Mouse (Mus musculus): ENCODE measurements around the gene Gal3st4. TPM values are rescaled to one million over a fixed set of nuclear protein-coding genes. Genes with fewer than 3 reads are reported as not detected.
"Not testable (repeated sequence)": the region's sequence is repeated elsewhere in the genome, so short reads cannot be mapped to it uniquely, and the experiment has no call there.

The Gal3st4 gene
- total RNA-seq, 1 experiment from 2014 or later, result 0.19 TPM

DNA sequence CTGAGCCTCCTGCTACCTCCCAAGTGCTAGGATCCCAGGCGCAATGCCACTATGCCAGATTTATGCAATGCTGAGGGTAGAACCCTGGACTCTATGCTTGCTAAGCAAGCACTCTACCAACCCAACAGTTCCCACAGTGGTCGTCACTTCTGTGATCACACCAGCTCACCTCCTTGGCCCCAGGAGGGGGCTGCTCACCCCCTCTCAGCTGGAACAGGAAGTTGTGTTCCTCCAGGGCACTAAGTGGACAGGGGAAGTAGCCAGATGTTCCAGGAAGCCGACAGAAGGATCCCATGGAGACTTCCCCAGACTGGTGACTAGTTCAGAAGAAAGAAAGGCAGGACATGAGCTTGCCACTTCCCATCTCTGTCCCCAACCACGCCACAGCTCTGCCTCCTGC, 10.6 kb downstream of the Gal3st4 start:
- DNase-seq, result no peak

DNA sequence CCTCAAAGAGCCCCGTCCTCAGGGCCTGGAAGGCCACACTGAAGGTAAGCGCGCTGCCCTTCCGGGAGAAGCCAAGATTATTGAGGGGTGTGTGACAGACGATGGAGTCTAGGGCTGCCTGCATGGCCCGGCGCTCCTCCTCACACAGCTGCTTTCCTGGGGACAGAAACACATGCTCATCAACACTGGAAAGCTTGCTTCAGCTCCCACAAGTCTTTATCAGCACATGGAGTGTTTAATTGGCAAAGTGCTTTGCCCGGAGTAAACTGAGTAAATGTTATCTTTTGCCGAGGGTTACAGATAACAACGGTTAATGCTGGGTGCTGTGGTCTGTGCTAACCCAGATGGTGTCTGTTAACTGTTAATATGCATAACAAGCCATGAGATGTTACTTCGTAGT, 11.8 kb downstream of the Gal3st4 start:
- DNase-seq, result no peak

DNA sequence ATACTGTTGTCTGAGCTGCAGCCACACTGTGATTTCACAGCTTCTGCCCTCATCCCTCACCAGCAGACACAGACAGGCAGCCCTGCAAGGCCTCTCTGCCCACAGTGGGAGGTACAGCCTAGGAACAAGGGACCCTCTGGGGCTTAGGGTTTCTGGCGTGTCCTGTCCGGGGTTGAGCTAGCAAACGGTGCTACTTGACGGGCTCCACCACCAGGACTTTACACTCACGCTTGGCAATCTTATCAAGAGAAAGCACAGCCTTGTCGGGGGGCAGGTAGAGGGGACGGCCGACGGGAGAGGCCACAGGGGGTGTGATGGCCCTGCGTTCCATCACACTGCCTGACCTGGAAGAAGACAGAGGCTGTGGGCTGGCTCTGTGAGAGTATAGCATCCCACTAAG, 12.6 kb downstream of the Gal3st4 start:
- no peak for DNase-seq

DNA sequence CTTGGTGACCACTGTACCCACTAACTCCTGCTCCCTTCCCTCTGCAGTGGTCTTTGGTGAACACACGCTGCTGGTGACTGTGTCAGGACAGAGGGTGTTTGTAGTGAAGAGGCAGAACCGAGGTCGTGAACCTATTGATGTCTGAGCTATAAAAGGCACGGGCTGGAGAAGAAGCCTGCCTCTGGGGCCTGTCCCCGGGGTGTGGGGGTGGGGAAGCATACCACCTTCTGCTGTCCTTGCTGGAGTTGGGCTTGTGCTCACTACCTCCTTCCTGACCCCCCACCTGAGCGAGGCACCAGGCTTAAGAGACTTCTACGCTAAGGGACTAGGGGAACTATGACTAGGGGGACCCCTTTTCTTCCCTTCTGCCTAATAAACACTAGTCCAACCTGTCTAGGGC, 13.6 kb downstream of the Gal3st4 start:
- no peak for DNase-seq

DNA sequence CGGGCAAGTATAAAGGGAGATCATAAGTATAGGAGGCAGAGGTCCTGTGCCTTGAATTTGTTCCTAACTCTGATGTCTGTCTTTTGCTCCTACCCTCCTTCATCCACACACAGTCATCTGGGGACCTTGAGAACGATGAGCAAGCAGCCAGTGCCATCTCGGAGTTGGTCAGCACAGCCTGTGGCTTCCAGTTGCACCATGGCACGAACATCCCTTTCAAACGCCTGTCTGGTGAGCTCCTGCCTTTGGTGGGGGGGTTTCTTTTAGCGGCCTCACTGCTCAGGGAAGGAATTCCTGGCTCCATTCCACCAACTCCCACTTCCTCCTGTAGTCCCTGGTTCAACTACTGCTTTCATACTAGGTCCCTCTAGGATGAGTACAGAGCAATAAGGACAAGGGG, 14.1 kb downstream of the Gal3st4 start:
- DNase-seq, result peak; percentile 72

DNA sequence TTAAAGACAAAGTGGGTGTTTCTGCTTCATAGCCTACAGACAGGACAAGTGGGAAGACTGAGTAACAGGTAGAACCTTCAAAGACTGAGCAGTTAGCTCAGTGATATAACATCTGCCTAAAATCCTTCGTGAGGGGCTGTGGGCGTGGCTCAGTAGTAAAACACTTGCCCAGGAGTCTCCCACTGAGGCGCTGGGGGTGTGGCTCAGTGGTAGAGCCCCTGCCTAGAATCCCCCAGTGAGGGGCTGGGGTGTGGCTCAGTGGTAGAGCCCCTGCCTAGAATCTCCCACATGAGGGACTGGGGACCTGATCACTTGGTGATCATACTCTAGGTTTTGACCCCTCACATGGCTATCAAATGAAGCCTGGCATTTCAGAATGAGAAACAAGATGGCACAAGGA, 14.6 kb downstream of the Gal3st4 start:
- DNase-seq, result no peak

DNA sequence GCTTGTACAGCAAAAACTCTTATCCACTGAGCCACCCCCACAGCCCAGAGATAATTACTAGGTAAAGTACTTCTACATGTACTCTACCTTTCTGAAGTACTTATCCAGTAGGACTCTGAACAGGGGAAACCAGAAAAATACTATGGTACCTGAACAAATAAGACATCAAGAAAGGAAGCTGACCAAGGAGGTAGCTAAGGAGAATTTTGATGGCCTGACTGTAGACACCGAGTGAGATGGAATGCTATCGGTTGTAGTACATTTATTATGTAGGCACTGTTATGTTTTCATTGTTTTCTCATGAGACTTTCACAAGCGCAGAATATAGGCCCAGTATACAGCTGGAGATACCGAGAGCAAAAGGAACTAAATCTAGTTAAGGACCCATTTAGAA, 15.1 kb downstream of the Gal3st4 start:
- DNase-seq, result no peak

DNA sequence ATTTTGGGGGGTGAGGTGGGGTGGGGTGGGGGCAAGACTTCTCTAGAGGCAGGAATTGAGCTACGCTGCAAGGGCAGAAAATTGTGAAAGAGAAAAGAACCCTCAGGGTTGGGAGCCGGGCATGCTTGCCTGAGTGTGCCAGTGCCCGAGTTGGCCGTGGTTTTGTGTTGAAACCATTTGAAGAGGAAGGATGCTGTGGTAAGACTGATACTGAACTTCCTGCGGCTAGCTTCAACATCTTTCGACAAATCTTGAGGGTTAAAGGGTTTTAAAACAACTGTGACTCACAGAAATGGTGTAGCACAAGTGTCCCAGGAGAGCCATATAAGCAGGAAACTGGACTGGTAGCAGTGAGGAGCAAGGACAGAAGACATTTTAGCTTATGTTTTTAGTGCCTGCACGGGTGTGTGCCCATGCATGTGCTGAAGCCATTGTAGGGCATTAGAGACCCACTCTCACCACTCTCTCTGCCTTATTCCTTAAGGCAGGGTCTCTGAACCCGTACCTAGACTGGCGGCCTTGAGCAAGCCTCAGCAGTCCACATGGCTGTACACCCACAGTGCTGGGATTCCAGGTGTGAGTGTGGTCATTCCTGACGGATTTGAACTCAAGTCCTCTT, 15.6 kb downstream of the Gal3st4 start:
- DNase-seq, result no peak

DNA sequence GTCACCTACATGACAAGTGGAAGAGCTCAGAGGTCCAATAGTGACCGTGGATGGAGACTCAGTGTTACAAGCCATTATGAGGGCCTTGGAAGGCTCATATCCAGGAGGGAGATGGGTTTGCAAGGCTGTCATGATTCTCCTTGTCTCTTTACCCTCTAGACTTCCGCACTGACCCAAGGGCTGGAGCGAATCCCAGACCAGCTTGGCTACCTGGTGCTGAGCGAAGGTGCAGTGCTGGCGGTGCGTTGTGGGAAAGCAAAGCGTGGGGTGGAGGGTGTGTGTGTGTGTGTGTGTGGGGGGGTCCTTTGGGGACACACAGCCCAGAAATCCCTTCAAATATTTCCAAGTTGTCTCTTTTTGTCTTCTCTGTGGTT, 16.6 kb downstream of the Gal3st4 start:
- no peak for DNase-seq

DNA sequence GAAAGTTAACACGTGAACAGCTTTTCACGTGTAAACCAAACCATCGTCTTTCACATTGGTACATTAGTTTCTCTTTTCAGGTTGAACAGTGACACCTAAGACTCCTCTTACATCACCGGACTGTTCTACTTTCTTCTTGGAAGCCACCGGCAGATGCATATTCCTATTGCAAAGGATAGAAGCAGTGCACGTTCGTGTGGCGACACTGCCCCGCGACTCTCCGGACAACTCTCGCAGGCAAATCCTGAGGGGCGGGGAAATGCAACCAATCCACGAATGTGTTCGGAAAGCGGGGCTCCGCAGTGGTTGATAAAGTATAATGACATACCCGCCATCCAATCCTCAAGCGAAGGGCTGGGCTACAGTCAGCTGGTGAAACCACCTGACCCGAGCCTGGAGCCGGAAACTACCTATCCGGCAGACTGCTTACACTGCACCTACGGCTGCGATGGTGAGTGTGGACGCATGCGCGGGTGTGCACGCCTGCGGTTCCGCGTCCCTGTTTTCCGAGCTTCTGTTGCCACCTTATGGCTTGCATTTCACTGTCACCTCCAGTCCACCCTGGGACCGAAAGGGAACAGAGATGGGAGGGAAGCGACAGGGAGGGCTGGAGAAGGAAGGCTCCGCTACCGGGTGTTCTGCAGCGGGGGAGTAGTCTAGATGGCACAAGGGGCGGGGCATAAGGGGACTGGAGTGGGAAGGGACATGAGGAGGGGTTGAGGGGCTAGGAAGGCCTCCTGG, 17.1 kb downstream of the Gal3st4 start, which contains the start of gene Lamtor4:
Lamtor4 (plus strand) TSS at position 130 of the 741 bp plus-strand sequence.
- DNase-seq, result peak; percentile 96

DNA sequence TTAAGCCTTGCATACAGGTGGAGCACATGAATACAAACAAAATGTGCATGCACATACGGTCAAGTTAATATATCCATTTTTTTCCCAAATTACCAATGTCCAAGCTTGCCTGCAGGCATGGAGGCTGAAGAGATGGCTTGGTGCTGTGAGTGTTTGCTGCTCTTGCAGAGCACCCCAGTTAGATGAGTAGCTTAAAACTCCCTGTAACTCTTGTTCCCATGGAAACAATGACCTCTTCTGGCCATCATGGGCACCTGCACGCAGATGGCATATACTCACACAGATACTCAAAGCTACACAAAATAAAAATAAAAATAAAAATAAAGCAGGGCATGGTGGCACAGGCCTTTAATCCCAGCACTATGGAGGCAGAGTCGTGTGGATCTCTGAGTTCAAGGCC, 19.6 kb downstream of the Gal3st4 start:
- no peak for DNase-seq

DNA sequence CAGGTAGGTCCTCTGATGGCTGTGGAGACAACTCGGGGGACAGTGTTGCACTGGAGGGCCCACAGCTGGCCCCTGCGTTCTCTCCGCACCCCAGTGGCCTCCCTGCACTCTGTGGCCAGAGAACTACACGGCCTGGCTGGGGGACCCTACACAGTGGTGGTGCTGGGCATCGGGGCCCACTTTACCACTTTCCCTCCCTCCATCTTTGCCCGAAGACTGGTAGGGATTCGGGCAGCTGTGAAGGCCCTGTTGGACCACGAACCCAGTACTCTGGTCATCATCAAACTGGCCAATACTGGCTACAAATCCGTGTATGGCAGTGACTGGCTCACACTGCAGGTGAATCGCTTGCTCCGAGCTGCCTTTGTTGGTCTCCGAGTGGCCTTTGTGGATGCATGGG, 21.5 kb downstream of the Gal3st4 start:
- no peak for DNase-seq

DNA sequence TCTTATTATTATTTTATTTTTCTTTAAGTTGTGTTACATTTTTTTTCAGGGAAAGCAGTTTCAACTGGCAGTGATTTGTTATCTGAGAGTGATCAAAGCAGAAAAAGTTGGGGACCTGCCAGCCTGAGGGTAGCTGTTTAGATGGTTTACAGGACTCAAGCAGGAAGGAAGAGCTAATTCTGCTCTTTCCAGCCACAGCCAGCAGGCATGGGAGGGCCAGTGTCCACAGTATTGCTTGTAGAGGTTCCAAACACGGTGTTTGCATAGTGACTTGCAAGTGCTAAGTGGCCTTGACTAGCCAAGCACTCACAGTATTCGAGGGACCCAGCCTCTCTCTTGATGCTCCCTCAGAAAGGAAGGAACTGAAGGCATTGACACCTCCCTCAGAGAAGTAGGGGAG, 31.1 kb downstream of the Gal3st4 start:
- peak; percentile 69 for DNase-seq

DNA sequence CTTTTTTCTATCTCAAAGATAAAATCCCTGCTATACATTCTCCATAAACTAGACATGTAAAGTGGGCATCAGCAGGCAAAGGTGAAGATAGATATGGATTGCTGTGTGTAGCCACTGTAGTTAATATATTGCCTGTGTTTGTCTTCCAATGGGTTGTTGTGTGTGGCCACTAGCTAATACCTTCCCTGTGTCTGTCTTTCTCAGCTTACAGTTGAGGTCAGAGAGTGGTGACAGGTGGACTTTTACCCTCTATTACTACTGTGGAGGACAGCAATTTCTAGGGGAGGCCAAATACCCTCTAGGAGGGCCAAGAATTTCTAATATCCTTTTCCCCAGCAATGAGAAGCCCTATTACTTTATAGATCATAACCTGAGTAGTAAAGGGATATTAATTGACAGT, 38.4 kb downstream of the Gal3st4 start:
- DNase-seq, result no peak

DNA sequence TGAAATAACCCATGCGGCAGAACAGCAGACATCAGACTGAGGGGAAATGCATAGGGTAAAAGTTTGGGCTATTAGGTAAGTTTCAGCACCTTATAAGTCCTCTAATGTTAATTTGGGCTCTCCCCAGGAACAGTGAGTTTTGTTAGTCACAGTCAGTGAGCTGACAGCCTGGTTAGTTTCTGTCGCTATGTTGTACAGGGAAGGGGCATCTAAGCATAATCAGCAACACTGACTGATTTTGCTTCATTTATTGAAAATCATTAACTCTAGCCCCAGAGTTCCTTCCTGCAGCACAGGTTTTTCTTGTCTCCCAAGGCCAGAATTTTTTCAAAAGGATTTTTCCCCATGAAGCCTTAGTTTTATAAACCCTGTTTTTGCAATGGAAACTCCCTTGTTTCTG, 38.9 kb downstream of the Gal3st4 start:
- DNase-seq, result no peak

DNA sequence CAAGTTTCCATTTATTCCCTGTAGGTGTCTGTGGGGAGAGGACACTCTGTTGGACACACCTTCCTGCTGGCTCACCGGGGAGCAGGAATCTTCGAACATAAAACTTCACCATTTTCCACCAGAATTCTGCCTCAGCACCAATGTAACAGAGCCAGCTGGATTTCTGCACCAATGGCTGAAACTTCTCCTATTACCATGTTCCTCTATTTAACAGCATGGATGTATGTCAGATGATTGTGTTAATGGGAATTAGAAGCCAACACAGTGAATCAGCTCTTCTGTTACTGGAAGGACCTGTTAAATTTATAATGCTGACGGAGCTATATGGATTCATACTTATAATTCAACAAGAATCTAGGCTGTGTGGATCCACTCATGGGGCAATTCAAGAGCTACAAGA, 43.1 kb downstream of the Gal3st4 start:
- no peak for DNase-seq

DNA sequence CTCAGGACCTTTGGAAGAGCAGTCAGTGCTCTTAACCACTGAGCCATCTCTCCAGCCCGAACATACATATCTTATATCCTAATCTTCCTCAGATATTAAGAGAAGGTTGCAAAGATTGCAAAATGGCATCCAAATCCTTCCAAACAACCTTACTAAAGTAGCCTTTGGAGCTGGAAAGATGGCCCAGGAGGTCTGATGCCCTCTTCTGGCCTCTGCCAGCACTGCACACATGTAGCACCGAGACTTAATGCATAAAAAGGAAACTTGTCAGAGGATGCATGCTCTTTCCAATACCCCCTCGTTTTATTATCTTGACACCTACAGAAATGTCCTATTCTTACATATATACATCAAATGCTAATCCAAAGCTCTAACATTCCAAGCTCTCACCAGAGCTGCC, 44.6 kb downstream of the Gal3st4 start:
- DNase-seq, result peak; percentile 66

DNA sequence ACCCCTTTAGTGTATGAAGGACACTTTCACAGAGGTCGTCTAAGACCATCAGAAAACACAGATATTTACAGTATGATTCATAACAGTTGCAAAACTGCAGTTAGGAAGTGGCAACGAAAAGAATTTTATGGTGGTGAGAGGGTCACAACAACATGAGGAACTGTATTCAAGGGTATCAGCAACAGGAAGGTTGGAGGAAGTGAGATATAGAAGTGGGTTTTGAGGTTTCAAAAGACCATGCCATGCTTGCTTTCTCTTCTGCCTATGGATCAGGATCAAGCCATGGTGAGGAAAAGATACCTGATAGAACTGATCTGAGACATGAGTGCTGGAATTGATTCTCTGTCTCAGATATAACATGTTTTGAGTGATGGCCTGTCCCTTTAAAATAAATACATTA, 45.3 kb downstream of the Gal3st4 start:
- no peak for DNase-seq

DNA sequence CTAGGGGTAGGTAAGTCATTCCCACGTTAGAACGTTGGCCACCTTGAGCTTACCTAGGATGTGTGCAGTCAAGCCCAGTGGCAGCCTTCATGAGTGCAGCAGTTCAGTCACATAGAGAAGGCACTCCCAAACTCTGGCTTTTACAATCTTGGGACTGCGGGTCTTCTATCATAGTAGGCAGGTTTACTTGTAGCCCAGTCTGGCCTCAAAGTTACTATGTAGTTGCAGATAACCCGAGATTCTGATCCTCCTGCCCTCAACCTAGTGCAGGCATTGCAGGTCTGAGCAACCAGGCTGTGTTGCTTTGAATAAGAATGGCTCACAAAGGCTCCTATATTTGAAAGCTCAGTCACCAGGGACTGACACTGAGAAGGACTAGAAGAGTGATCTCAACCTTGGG, 46.1 kb downstream of the Gal3st4 start:
- no peak for DNase-seq

DNA sequence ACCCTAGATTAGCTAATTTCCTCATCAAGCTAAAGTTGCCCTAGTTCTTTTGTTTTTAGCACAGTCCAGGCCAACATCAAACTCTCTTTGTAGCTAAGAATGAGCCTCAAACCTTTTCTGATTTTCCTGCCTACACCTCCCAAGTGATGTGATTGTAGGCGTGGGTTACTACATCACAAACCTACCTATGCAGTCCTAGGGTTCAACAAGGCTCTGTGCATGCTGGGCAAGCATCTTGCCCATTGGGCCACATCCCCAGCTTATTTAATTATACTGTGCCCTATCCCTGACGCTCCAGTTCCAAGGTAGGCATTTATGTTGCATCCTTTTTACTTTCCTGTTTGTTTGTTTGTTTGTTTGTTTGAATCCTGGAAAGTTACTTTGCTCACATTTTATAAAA, 46.9 kb downstream of the Gal3st4 start, which contains the start of gene Nxpe5:
Nxpe5 (plus strand) TSS at position 199 of the 400 bp plus-strand sequence.
- DNase-seq, result no peak

DNA sequence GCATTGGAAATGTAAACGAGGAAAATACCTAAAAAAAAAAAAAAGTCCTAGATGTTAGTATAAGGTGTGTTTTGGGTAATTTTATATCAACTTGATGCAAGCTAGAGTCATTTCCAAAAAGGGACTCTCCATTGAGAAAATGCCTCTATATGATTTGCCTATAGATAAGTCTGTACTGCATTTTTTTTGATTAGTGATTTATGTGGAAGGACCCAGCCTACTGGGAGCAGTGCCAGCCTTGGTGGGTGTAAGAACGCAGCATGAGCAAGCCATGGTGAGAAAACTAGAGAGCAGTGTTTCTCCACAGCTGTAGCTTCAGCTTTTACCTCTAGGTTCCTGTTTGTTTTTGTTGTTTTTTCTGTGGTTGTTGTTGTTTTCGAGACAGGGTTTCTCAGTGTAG, 49.4 kb downstream of the Gal3st4 start:
- DNase-seq, result no peak

DNA sequence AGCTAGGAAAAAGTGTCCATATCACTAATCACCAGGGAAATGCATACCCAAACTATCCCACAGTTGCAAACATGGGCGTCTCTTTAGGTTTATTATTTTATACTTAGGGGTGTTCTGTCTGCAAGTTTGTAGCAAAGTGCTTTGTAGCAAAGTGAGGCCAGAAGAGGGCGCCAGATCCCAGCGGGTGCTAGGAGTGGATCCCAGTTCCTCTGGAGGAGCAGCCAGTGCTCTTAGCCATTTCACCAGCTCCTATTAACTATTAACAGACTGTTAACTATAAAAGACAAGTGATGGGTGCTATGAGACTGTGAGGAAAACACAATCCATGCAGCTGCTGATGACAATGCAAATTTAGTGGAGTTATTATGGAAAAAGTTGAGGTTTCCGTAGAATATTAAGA, 50.5 kb downstream of the Gal3st4 start:
- DNase-seq, result peak; percentile 95

DNA sequence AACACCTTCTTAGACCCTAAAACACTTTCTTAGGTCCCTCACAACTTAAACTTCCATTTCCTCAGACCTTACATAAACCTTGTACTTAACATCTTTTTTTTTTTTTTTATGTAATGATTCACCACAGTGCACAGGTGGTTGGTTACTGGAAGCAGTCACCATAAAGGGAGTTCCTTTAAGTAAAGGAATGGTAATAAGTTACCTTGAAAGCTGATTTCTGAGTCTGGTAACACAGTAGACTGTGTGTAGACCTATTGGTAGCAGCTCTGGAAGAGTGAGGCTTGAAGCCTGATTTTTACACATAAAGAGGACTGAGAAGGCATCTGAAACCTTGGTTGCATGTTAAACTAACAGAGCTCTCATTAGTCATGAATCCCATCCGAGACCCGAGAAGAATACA, 52.8 kb downstream of the Gal3st4 start:
- no peak for DNase-seq

DNA sequence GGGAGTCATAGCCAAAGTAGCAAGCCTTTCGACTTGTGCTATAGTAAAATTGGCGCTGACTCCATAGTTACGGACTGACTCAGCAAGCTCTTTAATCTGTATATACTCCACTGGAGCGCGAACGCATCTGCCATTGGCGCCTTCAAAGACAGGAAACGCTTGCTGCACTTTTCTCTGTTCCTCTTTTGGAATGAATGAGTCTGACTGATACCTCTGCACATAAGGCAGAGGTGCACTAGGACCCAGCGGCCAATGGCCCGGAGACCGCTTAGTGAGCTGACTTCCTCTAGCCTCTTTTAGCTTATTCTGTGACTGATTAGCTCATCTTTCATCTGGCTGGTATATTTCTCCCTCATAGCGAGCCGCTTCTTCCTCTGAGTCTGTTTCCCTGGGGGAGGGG, 56.0 kb downstream of the Gal3st4 start:
- not testable (repeated sequence) for DNase-seq

Data from adrenal gland, postnatal 14 days (tissue).